Mouse (Mus musculus) A20 (cell line): Measurements from ENCODE around the gene Rbm39.
A peak's percentile ranks its signal among the peaks of the same experiment; 100 is the strongest.
"Not testable (repeated sequence)": the region's sequence is repeated elsewhere in the genome, so short reads cannot be mapped to it uniquely, and the experiment has no call there.

Source experiments
- DNase-seq: peaks from one replicate; pipeline ENCODE4 v3.0.0-alpha.2; 2011; ENCODE audit warnings: low read depth, low spot score

Rbm39 gene

GRCm38 (mm10) chr2:156180824-156181590 is 969 bp upstream of the Rbm39 start:
- peak; percentile 32 for DNase-seq

GRCm38 (mm10) chr2:156179796-156180093 is 293 bp downstream of the Rbm39 start:
- no peak for DNase-seq

- peak; percentile 82 for DNase-seq
Observed at GRCm38 (mm10) chr2:156179046-156179795, 817 bp downstream of the Rbm39 start.

GRCm38 (mm10) chr2:156177651-156178050 is 2.4 kb downstream of the Rbm39 start:
- DNase-seq: no peak

- no peak for DNase-seq
Observed at GRCm38 (mm10) chr2:156177079-156177478, 3.0 kb downstream of the Rbm39 start.

GRCm38 (mm10) chr2:156166557-156166956 is 13.5 kb downstream of the Rbm39 start:
- DNase-seq: no peak

GRCm38 (mm10) chr2:156165478-156165877 is 14.6 kb downstream of the Rbm39 start:
- no peak for DNase-seq

GRCm38 (mm10) chr2:156151538-156151937 is 28.5 kb downstream of the Rbm39 start:
- DNase-seq: no peak

- no peak for DNase-seq
Observed at GRCm38 (mm10) chr2:156147316-156147915, 32.6 kb downstream of the Rbm39 start.

GRCm38 (mm10) chr2:156146272-156146989 is 33.6 kb downstream of the Rbm39 start:
- DNase-seq: peak; percentile 37

GRCm38 (mm10) chr2:156145486-156146130 is 34.4 kb downstream of the Rbm39 start:
- DNase-seq: peak; percentile 52

- DNase-seq: peak; percentile 95
Observed at GRCm38 (mm10) chr2:156143953-156144724, 35.9 kb downstream of the Rbm39 start, which contains the start of the genes Romo1 and Nfs1. TSS of gene Romo1 (plus strand) at chr2:156144039. TSS of gene Nfs1 (minus strand) at chr2:156144186.

GRCm38 (mm10) chr2:156143367-156143766 is 36.7 kb downstream of the Rbm39 start:
- DNase-seq: no peak

GRCm38 (mm10) chr2:156142820-156143219 is 37.2 kb downstream of the Rbm39 start:
- peak; percentile 50 for DNase-seq

GRCm38 (mm10) chr2:156135695-156136094 is 44.3 kb downstream of the Rbm39 start:
- peak; percentile 43 for DNase-seq

- no peak for DNase-seq
Observed at GRCm38 (mm10) chr2:156134161-156134560, 45.9 kb downstream of the Rbm39 start.

GRCm38 (mm10) chr2:156126992-156127391 is 53.0 kb downstream of the Rbm39 start, which contains the start of gene Gm28036:
TSS of gene Gm28036 (minus strand) at chr2:156127092.
- DNase-seq: no peak

- DNase-seq: no peak
Observed at GRCm38 (mm10) chr2:156123731-156124130, 56.3 kb downstream of the Rbm39 start.

GRCm38 (mm10) chr2:156119566-156119965 is 60.5 kb downstream of the Rbm39 start:
- DNase-seq: no peak

- not testable (repeated sequence) for DNase-seq
Observed at GRCm38 (mm10) chr2:156112080-156112423, 68.0 kb downstream of the Rbm39 start.
